Mouse (Mus musculus): ENCODE data around the gene Tmem107.

Gene Tmem107

GRCm38 (mm10) chr11:69059975-69060411 is 10.6 kb upstream of the Tmem107 start:
- peak; percentile 58 to 74 for DNase-seq

GRCm38 (mm10) chr11:69060448-69061254 is 10.0 kb upstream of the Tmem107 start:
- peak; percentile 42 to 60 for DNase-seq

- DNase-seq: peak in 1 of 2 experiments; percentile 38
Measured at GRCm38 (mm10) chr11:69061255-69061912, 9.2 kb upstream of the Tmem107 start.

- peak; percentile 71 to 86 for DNase-seq
Measured at GRCm38 (mm10) chr11:69062194-69062760, 8.3 kb upstream of the Tmem107 start.

- DNase-seq: peak; percentile 88 to 95
Measured at GRCm38 (mm10) chr11:69062761-69063224, 7.8 kb upstream of the Tmem107 start.

- DNase-seq: peak; percentile 64 to 82
Measured at GRCm38 (mm10) chr11:69063413-69064201, 7.0 kb upstream of the Tmem107 start.

- no peak for DNase-seq
Measured at GRCm38 (mm10) chr11:69064259-69065133, 6.1 kb upstream of the Tmem107 start.

GRCm38 (mm10) chr11:69065394-69065925 is 5.1 kb upstream of the Tmem107 start:
- no peak for DNase-seq

- peak; percentile 65 to 71 for DNase-seq
Measured at GRCm38 (mm10) chr11:69066163-69066861, 4.3 kb upstream of the Tmem107 start.

GRCm38 (mm10) chr11:69066956-69067355 is 3.6 kb upstream of the Tmem107 start:
- peak; percentile 92 to 94 for DNase-seq

GRCm38 (mm10) chr11:69067601-69068000 is 3.0 kb upstream of the Tmem107 start:
- DNase-seq: no peak

GRCm38 (mm10) chr11:69070093-69070492 is 513 bp upstream of the Tmem107 start:
- no peak for DNase-seq

GRCm38 (mm10) chr11:69071262-69071661 is 656 bp downstream of the Tmem107 start:
- no peak for DNase-seq

- peak in 1 of 2 experiments; percentile 24 for DNase-seq
Measured at GRCm38 (mm10) chr11:69072234-69072633, 1.6 kb downstream of the Tmem107 start.

- peak; percentile 32 to 37 for DNase-seq
Measured at GRCm38 (mm10) chr11:69072666-69073064, 2.1 kb downstream of the Tmem107 start.

GRCm38 (mm10) chr11:69073065-69073888 is 2.7 kb downstream of the Tmem107 start:
- peak; percentile 85 to 87 for DNase-seq

- no peak for DNase-seq
Measured at GRCm38 (mm10) chr11:69073951-69074775, 3.6 kb downstream of the Tmem107 start.

GRCm38 (mm10) chr11:69074776-69075069 is 4.1 kb downstream of the Tmem107 start:
- no peak for DNase-seq

All from cerebellum, adult 18-20 months (tissue).